ENCODE assay signal across 8 mouse cellular contexts in the genomic region with DNA sequence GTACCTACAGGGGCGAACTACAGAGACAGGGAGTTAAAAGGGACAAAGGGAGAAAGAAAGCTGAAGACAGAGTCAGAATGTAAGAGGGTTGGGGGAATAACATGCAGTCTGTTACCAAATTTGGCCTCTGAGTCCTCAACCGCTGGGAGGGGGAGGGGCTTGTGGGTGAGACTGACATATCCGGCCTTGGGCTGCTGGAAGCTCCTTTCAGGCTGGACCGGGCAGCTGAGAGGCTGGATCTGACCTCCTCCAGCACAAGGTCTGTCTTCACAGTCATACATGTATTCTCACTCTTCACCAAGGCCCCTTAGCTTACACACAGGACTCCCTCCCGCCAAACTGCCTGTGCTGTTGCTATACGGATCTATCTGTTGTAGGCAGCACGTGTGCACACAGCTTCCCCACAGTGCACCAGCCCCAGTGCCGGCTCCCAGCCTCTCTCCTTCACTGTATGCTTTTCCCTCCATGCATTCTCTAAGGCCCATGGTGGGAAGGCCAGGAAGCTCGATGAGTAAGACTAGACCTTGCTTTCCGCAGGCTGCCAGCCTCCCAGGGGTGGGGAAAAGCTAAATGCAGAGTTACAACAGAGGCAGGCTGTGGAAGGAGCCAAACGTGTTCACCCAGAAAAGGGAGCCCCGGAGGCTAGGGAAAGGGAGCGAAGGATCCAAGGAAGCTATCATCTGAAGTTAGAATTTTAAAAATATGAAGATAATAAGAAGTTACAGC. TPM values are rescaled to one million over a fixed set of nuclear protein-coding genes. Genes with fewer than 3 reads are reported as not detected.
DNase-seq lines count a peak whose midpoint lies in the region; ATAC-seq and TF ChIP-seq lines count a peak whose summit lies in the region.

No protein-coding gene starts in this region.

- no peak for ATAC-seq in erythroblast, adult 5-6 weeks (replicated peaks; ENCODE audit: low FRiP score, poor library complexity, severe bottlenecking)
- no peak for ATAC-seq in hindbrain, postnatal 0 days
- no peak for ATAC-seq in liver, embryonic 12.5 days

- no peaks in the 10 kb centered on the region for H3K27me3 ChIP-seq in erythroblast, embryonic 14.5 days (ENCODE audit: control insufficient read depth)
- H3K27me3 ChIP-seq in hindbrain, postnatal 0 days (ENCODE audit: insufficient read depth, low read length): no peaks in the 10 kb centered on the region
- H3K27me3 ChIP-seq in liver, embryonic 12.5 days (replicated peaks): no peaks in the 10 kb centered on the region

- peak overlapping the region; percentile 54; the same call in 1 of the 2 replicates for H3K27ac ChIP-seq in hindbrain, postnatal 0 days
- H3K27ac ChIP-seq in liver, embryonic 12.5 days: peak overlapping the region; percentile 100

- 28% methylated on average over 13 of the region's 13 CpGs for WGBS in hindbrain, postnatal 0 days
- 10% methylated on average over 13 of the region's 13 CpGs for WGBS in liver, embryonic 12.5 days (ENCODE audit: insufficient replicate concordance)

- peak overlapping the region; percentile 25; the same call in 1 of the 2 replicates for H3K4me2 ChIP-seq in hindbrain, postnatal 0 days (ENCODE audit: low read depth, low read length)
- H3K4me2 ChIP-seq in liver, embryonic 12.5 days: peak overlapping the region; percentile 96

- 0 out of 2 replicates have a peak overlapping the region, but pooled peaks have one; percentile 3 for H3K9ac ChIP-seq in hindbrain, postnatal 0 days (replicated peaks; ENCODE audit: low read length)
- peak overlapping the region; percentile 95 for H3K9ac ChIP-seq in liver, embryonic 12.5 days

- DNase-seq in adrenal gland, postnatal 25 days: peak; percentile 81
- DNase-seq in gastrocnemius, adult 18-20 months (ENCODE audit: low spot score): peak; percentile 41
- DNase-seq in hindbrain, postnatal 0 days (ENCODE audit: low spot score): peak; percentile 21
- DNase-seq in natural killer cell, adult 2 months (ENCODE audit: low spot score in 2 of 2): peak; percentile 74 to 84
- peak; percentile 79 for DNase-seq in thymus, postnatal 4 days

- no peak for TF ChIP-seq CTCF in hindbrain, postnatal 0 days (IDR thresholded peaks at IDR 0.05; ENCODE audit: low read depth)

- H3K36me3 ChIP-seq in erythroblast, embryonic 14.5 days (ENCODE audit: control insufficient read depth): peaks cover 69% of the 10 kb centered on the region
- peaks cover 28% of the 10 kb centered on the region for H3K36me3 ChIP-seq in hindbrain, postnatal 0 days (ENCODE audit: insufficient read depth, low read length)
- H3K36me3 ChIP-seq in liver, embryonic 12.5 days: peaks cover 45% of the 10 kb centered on the region

- H3K4me1 ChIP-seq in erythroblast, embryonic 14.5 days (ENCODE audit: control insufficient read depth): peaks cover 55% of the 10 kb centered on the region
- peaks cover 18% of the 10 kb centered on the region for H3K4me1 ChIP-seq in hindbrain, postnatal 0 days (ENCODE audit: insufficient read depth, low read length)
- H3K4me1 ChIP-seq in liver, embryonic 12.5 days: peaks cover 61% of the 10 kb centered on the region

- peak overlapping the region; percentile 82 for H3K4me3 ChIP-seq in erythroblast, embryonic 14.5 days (replicated peaks)
- H3K4me3 ChIP-seq in hindbrain, postnatal 0 days (ENCODE audit: low read length): no peak overlapping the region
- H3K4me3 ChIP-seq in liver, embryonic 12.5 days: peak overlapping the region; percentile 89

- no peaks in the 10 kb centered on the region for H3K9me3 ChIP-seq in erythroblast, embryonic 14.5 days (ENCODE audit: control insufficient read depth, low read length)
- no peaks in the 10 kb centered on the region for H3K9me3 ChIP-seq in hindbrain, postnatal 0 days (ENCODE audit: low read length)
- H3K9me3 ChIP-seq in liver, embryonic 12.5 days (replicated peaks): no peaks in the 10 kb centered on the region

RNA-seq across cellular contexts. Expression of gene Creb3, which starts 3.3 kb away (rescaled TPM):
- 0.10 and 0.20 TPM in 2 replicates for polyA plus RNA-seq in erythroblast, embryonic 14.5 days (2012)
- 1.7 and 6.7 TPM in 2 replicates for total RNA-seq in erythroblast, adult 5-6 weeks (2015; ENCODE audit: low replicate concordance)
- total RNA-seq in erythroblast, adult 5-6 weeks (2017; ENCODE audit: low replicate concordance): 35.8 and 52.6 TPM in 2 replicates
- 111 and 172 TPM in 2 replicates for total RNA-seq in adrenal gland, postnatal 25 days (2021)
- 10 to 100 TPM; 29.9 to 41.5 TPM for total RNA-seq in gastrocnemius, adult 18-20 months (2021)
- total RNA-seq in hindbrain, postnatal 0 days (2014; rRNA removed): 40.1 and 75.9 TPM in 2 replicates
- polyA plus RNA-seq in hindbrain, postnatal 0 days (2015; fragmentation: Nextera tagmentation; extraction: Ambion mirVana): 77.9 and 82.8 TPM in 2 replicates
- polyA plus RNA-seq in liver, embryonic 12.5 days (2016; fragmentation: Nextera tagmentation; extraction: Ambion mirVana): 17.9 and 19.7 TPM in 2 replicates

RNA-seq across cellular contexts. Expression of gene Tln1, which starts 3.7 kb away (rescaled TPM):
- polyA plus RNA-seq in erythroblast, embryonic 14.5 days (2012): 17.6 and 19.2 TPM in 2 replicates
- 47.8 and 86.3 TPM in 2 replicates for total RNA-seq in erythroblast, adult 5-6 weeks (2015; ENCODE audit: low replicate concordance)
- total RNA-seq in erythroblast, adult 5-6 weeks (2017; ENCODE audit: low replicate concordance): 197 and 262 TPM in 2 replicates
- 229 and 303 TPM in 2 replicates for total RNA-seq in adrenal gland, postnatal 25 days (2021)
- 10 to 100 TPM; 50.6 to 64.8 TPM for total RNA-seq in gastrocnemius, adult 18-20 months (2021)
- total RNA-seq in hindbrain, postnatal 0 days (2014; rRNA removed): 43.0 and 51.0 TPM in 2 replicates
- polyA plus RNA-seq in hindbrain, postnatal 0 days (2015; fragmentation: Nextera tagmentation; extraction: Ambion mirVana): 69.9 and 70.3 TPM in 2 replicates
- 73.3 and 75.5 TPM in 2 replicates for polyA plus RNA-seq in liver, embryonic 12.5 days (2016; fragmentation: Nextera tagmentation; extraction: Ambion mirVana)

RNA-seq across cellular contexts. Expression of gene Rgp1, which starts 19.7 kb away (rescaled TPM):
- 3.5 and 7.2 TPM in 2 replicates for polyA plus RNA-seq in erythroblast, embryonic 14.5 days (2012)
- 8.6 and 10.6 TPM in 2 replicates for total RNA-seq in erythroblast, adult 5-6 weeks (2015; ENCODE audit: low replicate concordance)
- total RNA-seq in erythroblast, adult 5-6 weeks (2017; ENCODE audit: low replicate concordance): 5.7 and 8.9 TPM in 2 replicates
- total RNA-seq in adrenal gland, postnatal 25 days (2021): 50.5 and 58.9 TPM in 2 replicates
- 10 to 100 TPM; 19.9 to 20.7 TPM for total RNA-seq in gastrocnemius, adult 18-20 months (2021)
- 18.9 and 31.2 TPM in 2 replicates for total RNA-seq in hindbrain, postnatal 0 days (2014; rRNA removed)
- 11.5 and 13.5 TPM in 2 replicates for polyA plus RNA-seq in hindbrain, postnatal 0 days (2015; fragmentation: Nextera tagmentation; extraction: Ambion mirVana)
- 17.4 and 18.0 TPM in 2 replicates for polyA plus RNA-seq in liver, embryonic 12.5 days (2016; fragmentation: Nextera tagmentation; extraction: Ambion mirVana)

RNA-seq across cellular contexts. Expression of gene Gba2, which starts 19.9 kb away (rescaled TPM):
- 0.70 and 1.1 TPM in 2 replicates for polyA plus RNA-seq in erythroblast, embryonic 14.5 days (2012)
- total RNA-seq in erythroblast, adult 5-6 weeks (2015; ENCODE audit: low replicate concordance): 4.2 and 7.3 TPM in 2 replicates
- 7.4 and 12.0 TPM in 2 replicates for total RNA-seq in erythroblast, adult 5-6 weeks (2017; ENCODE audit: low replicate concordance)
- 11.9 and 15.4 TPM in 2 replicates for total RNA-seq in adrenal gland, postnatal 25 days (2021)
- total RNA-seq in gastrocnemius, adult 18-20 months (2021): 1 to 10 TPM; 4.3 to 4.6 TPM
- 34.0 and 36.3 TPM in 2 replicates for total RNA-seq in hindbrain, postnatal 0 days (2014; rRNA removed)
- 45.4 and 47.6 TPM in 2 replicates for polyA plus RNA-seq in hindbrain, postnatal 0 days (2015; fragmentation: Nextera tagmentation; extraction: Ambion mirVana)
- 23.5 and 23.6 TPM in 2 replicates for polyA plus RNA-seq in liver, embryonic 12.5 days (2016; fragmentation: Nextera tagmentation; extraction: Ambion mirVana)

RNA-seq across cellular contexts. Expression of gene Msmp, which starts 25.5 kb away (rescaled TPM):
- not detected in 2 replicates for polyA plus RNA-seq in erythroblast, embryonic 14.5 days (2012)
- not detected in 2 replicates for total RNA-seq in erythroblast, adult 5-6 weeks (2015; ENCODE audit: low replicate concordance)
- not detected in 2 replicates for total RNA-seq in erythroblast, adult 5-6 weeks (2017; ENCODE audit: low replicate concordance)
- total RNA-seq in adrenal gland, postnatal 25 days (2021): 4.5 and 5.7 TPM in 2 replicates
- total RNA-seq in gastrocnemius, adult 18-20 months (2021): under 1 TPM in 1 of 2 experiments, not detected in 1; 0.55 TPM
- total RNA-seq in hindbrain, postnatal 0 days (2014; rRNA removed): not detected in 2 replicates
- 1.2 and 1.9 TPM in 2 replicates for polyA plus RNA-seq in hindbrain, postnatal 0 days (2015; fragmentation: Nextera tagmentation; extraction: Ambion mirVana)
- polyA plus RNA-seq in liver, embryonic 12.5 days (2016; fragmentation: Nextera tagmentation; extraction: Ambion mirVana): 1.1 TPM in 1 of 2 replicates, not detected in the other

Comparison
In these comparisons a context has a peak if more than half of its experiments do, and no peak if none do; other contexts are left out.
1. DNase-seq: peak in every context shown above with its lines; median percentile 81 in adrenal gland, postnatal 25 days; 79 in natural killer cell, adult 2 months; 79 in thymus, postnatal 4 days; 41 in gastrocnemius, adult 18-20 months; 21 in hindbrain, postnatal 0 days.